Mouse (Mus musculus) testis, adult 2 months (tissue): ENCODE measurements around the gene Rnd1.

Experiments used
- CTCF ChIP-seq: fragments of 200-500 bp; IDR thresholded peaks from 2 replicates; pipeline ENCODE4 v1.5.1; 2012; ENCODE audit warnings: low read depth, mild to moderate bottlenecking, inconsistent platforms, low read length, moderate library complexity; ENCODE audit not compliant: control insufficient read depth, insufficient read depth, insufficient replicate concordance
- POLR2A ChIP-seq: fragments of 200-500 bp; IDR thresholded peaks from 2 replicates; pipeline ENCODE4 v1.6.1; 2012; ENCODE audit warnings: low read depth, mild to moderate bottlenecking, inconsistent platforms, low read length, moderate library complexity; ENCODE audit not compliant: control insufficient read depth

GRCm38 (mm10) chr15:98695726-98696125 is 18.5 kb upstream of the Rnd1 start:
- TF ChIP-seq CTCF (no peak), POLR2A (no peak)
